Mouse (Mus musculus) brain, embryonic 14.5 days (tissue): ENCODE results near the gene Rsc1a1. TPM values are rescaled to one million over a fixed set of nuclear protein-coding genes. Genes with fewer than 3 reads are reported as not detected.
A peak's percentile ranks its signal among the peaks of the same experiment; 100 is the strongest.

Source experiments
- DNase-seq: peaks from one replicate; pipeline ENCODE4 v3.0.0-alpha.2; 2011; ENCODE audit warnings: low read depth
- CTCF ChIP-seq: fragments of 200-500 bp; IDR thresholded peaks from 2 replicates; pipeline ENCODE4 v1.5.1; 2012; ENCODE audit warnings: inconsistent platforms, mild to moderate bottlenecking, moderate library complexity, borderline replicate concordance; ENCODE audit not compliant: insufficient read depth, insufficient read length; ENCODE audit errors: extremely low read depth
- POLR2A ChIP-seq: fragments of 200-500 bp; IDR thresholded peaks from 2 replicates; pipeline ENCODE4 v1.6.1; 2012; ENCODE audit warnings: mild to moderate bottlenecking, inconsistent platforms, borderline replicate concordance; ENCODE audit not compliant: poor library complexity, insufficient read depth, insufficient read length, severe bottlenecking; ENCODE audit errors: extremely low read depth
- polyA plus RNA-seq: library from polyadenylated mRNA; depleted of rRNA; stranded (reverse); fragments of >200 nt; gene quantifications from 2 replicates; pipeline ENCODE4 v1.2.3, GENCODE M21; 2012; rRNA removed

Gene Rsc1a1
- polyA plus RNA-seq, result 6.7 and 7.2 TPM in 2 replicates

- TF ChIP-seq CTCF, result no peak
- TF ChIP-seq POLR2A, result no peak
Measured at GRCm38 (mm10) chr4:141685499-141685898, at the start of gene Rsc1a1. TSS of gene Rsc1a1 (minus strand) at chr4:141685599.

GRCm38 (mm10) chr4:141735206-141735560 lies 49.8 kb upstream of the Rsc1a1 start:
- DNase-seq, result no peak

More at GRCm38 (mm10) chr4:141685499-141685898, at the start of gene Rsc1a1:
- DNase-seq, result no peak

GRCm38 (mm10) chr4:141734446-141735205 lies 49.2 kb upstream of the Rsc1a1 start:
- DNase-seq, result peak; percentile 98

More at GRCm38 (mm10) chr4:141735206-141735560, 49.8 kb upstream of the Rsc1a1 start:
- TF ChIP-seq CTCF (no peak), POLR2A (no peak)

GRCm38 (mm10) chr4:141731766-141732165 lies 46.4 kb upstream of the Rsc1a1 start:
- TF ChIP-seq POLR2A (no peak), CTCF (no peak)
- no peak for DNase-seq

More at GRCm38 (mm10) chr4:141734446-141735205, 49.2 kb upstream of the Rsc1a1 start:
- TF ChIP-seq POLR2A (no peak; the same call in 1 of the 2 replicates), CTCF (no peak)

- DNase-seq, result no peak
- TF ChIP-seq CTCF, result no peak
- TF ChIP-seq POLR2A, result no peak
Measured at GRCm38 (mm10) chr4:141730401-141730800, 45.0 kb upstream of the Rsc1a1 start.

GRCm38 (mm10) chr4:141729266-141729665 lies 43.9 kb upstream of the Rsc1a1 start:
- DNase-seq, result no peak

GRCm38 (mm10) chr4:141725738-141726137 lies 40.3 kb upstream of the Rsc1a1 start:
- DNase-seq, result no peak
- no peak for TF ChIP-seq CTCF

More at GRCm38 (mm10) chr4:141729266-141729665, 43.9 kb upstream of the Rsc1a1 start:
- no peak for TF ChIP-seq POLR2A
- no peak for TF ChIP-seq CTCF

GRCm38 (mm10) chr4:141725277-141725676 lies 39.9 kb upstream of the Rsc1a1 start:
- no peak for DNase-seq
- TF ChIP-seq POLR2A (no peak), CTCF (no peak)

- no peak for TF ChIP-seq CTCF
- TF ChIP-seq POLR2A, result no peak
- DNase-seq, result no peak
Measured at GRCm38 (mm10) chr4:141724594-141724993, 39.2 kb upstream of the Rsc1a1 start.

- DNase-seq, result no peak
- no peak for TF ChIP-seq CTCF
- TF ChIP-seq POLR2A, result no peak
Measured at GRCm38 (mm10) chr4:141723673-141724068, 38.3 kb upstream of the Rsc1a1 start.

- DNase-seq, result peak; percentile 97
- TF ChIP-seq CTCF, result no peak
- peak; percentile 96 for TF ChIP-seq POLR2A
Measured at GRCm38 (mm10) chr4:141722731-141723672, 37.6 kb upstream of the Rsc1a1 start, which contains the start of gene Ddi2. TSS of gene Ddi2 (minus strand) at chr4:141723419.
